Mouse (Mus musculus) heart, embryonic 15.5 days (tissue): ENCODE measurements at regions not wholly inside any gene's neighbourhood (a gene's known extent, or its start where the extent isn't known, plus 50 kb on each side); places are given as distances from the start of the nearest gene placed in this dataset.
"Not testable (repeated sequence)": the region's sequence is repeated elsewhere in the genome, so short reads cannot be mapped to it uniquely, and the experiment has no call there.

Experiments used
- ATAC-seq: fragments of 200-750 bp; cut with Nextera tagmentation; replicated peaks from 2 replicates; pipeline ENCODE4 v1.8.0; 2017; ENCODE audit warnings: low read depth, moderate TSS enrichment; ENCODE audit not compliant: insufficient number of reproducible peaks, insufficient read depth, low FRiP score
- H3K27ac ChIP-seq: fragments of 300-500 bp; sonication (generic); 2 replicates; pipeline ENCODE4 v1.5.1; 2015; ENCODE audit warnings: mild to moderate bottlenecking, inconsistent platforms
- H3K27me3 ChIP-seq: fragments of 300-500 bp; sonication (generic); 2 replicates; pipeline ENCODE4 v1.6.1; 2015; ENCODE audit warnings: inconsistent platforms
- H3K36me3 ChIP-seq: fragments of 300-500 bp; sonication (generic); 2 replicates; pipeline ENCODE4 v1.6.1; 2015; ENCODE audit warnings: mild to moderate bottlenecking, inconsistent platforms
- H3K4me1 ChIP-seq: fragments of 300-500 bp; sonication (generic); replicated peaks from 2 replicates; pipeline ENCODE4 v1.6.1; 2015; ENCODE audit warnings: inconsistent platforms
- H3K4me2 ChIP-seq: fragments of 300-500 bp; sonication (generic); 2 replicates; pipeline ENCODE4 v1.6.1; 2015; ENCODE audit warnings: inconsistent platforms, mild to moderate bottlenecking, moderate library complexity
- H3K4me3 ChIP-seq: fragments of 300-500 bp; sonication (generic); 2 replicates; pipeline ENCODE4 v1.5.1; 2015; ENCODE audit warnings: mild to moderate bottlenecking, inconsistent platforms
- H3K9ac ChIP-seq: fragments of 300-500 bp; sonication (generic); 2 replicates; pipeline ENCODE4 v1.6.1; 2015; ENCODE audit warnings: mild to moderate bottlenecking, inconsistent platforms
- H3K9me3 ChIP-seq: fragments of 300-500 bp; sonication (generic); replicated peaks from 2 replicates; pipeline ENCODE4 v1.6.1; 2016; ENCODE audit warnings: inconsistent platforms
- WGBS: fragments of 180-500 bp; shearing (Covaris S2); methylation state at CpG from one replicate; pipeline ENCODE4 v1.1.7; 2015; ENCODE audit warnings: mixed read lengths; 5-methylcytosine and 5-hydroxymethylcytosine counted together

DNA sequence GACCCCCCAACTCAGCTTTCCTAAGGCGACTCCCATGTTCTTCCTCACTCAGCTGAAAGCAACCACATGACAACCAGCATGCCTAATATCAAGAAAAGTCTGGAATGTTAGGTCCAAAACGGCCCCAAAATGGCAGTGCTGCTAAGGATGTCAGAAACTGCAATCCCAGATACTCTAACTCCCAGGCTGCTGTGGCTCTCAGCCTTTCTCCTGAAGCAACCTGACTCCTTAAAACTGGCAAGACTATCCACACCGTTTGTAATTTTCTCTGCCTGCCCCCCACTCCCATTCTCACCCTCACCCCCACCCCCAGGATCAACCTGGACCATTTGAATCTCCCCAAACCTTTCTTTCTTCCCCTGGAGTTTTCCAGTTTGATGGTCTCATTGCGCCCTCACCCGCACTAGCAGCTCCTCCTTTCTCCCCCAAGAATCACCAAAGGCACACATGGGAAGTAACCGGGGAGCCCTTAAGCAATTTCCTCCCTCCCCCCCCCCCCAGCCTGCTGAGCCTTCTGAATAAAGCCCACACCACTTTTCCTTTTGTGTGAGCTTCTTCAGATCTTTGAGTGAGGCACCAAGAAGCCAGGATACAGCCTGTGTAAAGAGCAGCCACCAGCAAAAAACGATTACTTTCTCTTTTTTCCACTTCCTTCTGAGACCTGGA lies 106.7 kb upstream of the Ipo5 start:
- no peak for ATAC-seq
- no peak overlapping the region for H3K27ac ChIP-seq
- peak overlapping the region; percentile 49 for H3K4me2 ChIP-seq
- WGBS, result 32% methylated on average over 7 of the region's 7 CpGs
- peaks cover 10% of the 10 kb centered on the region for H3K4me1 ChIP-seq
- no peaks in the 10 kb centered on the region for H3K36me3 ChIP-seq
- H3K27me3 ChIP-seq, result no peaks in the 10 kb centered on the region
- no peaks in the 10 kb centered on the region for H3K9me3 ChIP-seq
- H3K4me3 ChIP-seq, result no peak overlapping the region
- no peak overlapping the region for H3K9ac ChIP-seq

DNA sequence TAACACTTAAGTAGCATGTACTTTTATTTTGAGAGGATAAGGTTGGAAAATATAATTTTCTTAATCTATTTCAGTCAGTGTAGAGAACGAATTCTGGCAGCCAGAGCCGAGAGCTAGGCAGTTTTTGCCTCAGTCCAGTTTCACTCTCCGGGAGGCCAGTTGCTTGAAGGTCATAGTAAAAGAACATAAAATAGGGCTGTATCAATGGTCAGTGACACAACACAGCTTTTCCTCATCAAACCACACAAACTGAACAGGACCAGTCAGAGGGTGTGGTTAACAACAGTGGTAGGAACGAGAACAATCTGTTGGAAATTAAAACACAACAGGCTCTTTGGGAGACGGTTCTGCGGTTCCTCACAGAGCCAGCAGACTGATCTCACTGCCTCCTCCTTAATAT lies 105.9 kb upstream of the Ipo5 start:
- ATAC-seq, result no peak
- Histone ChIP-seq H3K36me3 (no peaks in the 10 kb centered on the region), H3K9ac (no peak overlapping the region), H3K27ac (no peak overlapping the region), H3K4me3 (no peak overlapping the region), H3K27me3 (no peaks in the 10 kb centered on the region), H3K9me3 (no peaks in the 10 kb centered on the region), H3K4me1 (peaks cover 10% of the 10 kb centered on the region), H3K4me2 (no peak overlapping the region)
- WGBS, result 61% methylated on average over 6 of the region's 6 CpGs

DNA sequence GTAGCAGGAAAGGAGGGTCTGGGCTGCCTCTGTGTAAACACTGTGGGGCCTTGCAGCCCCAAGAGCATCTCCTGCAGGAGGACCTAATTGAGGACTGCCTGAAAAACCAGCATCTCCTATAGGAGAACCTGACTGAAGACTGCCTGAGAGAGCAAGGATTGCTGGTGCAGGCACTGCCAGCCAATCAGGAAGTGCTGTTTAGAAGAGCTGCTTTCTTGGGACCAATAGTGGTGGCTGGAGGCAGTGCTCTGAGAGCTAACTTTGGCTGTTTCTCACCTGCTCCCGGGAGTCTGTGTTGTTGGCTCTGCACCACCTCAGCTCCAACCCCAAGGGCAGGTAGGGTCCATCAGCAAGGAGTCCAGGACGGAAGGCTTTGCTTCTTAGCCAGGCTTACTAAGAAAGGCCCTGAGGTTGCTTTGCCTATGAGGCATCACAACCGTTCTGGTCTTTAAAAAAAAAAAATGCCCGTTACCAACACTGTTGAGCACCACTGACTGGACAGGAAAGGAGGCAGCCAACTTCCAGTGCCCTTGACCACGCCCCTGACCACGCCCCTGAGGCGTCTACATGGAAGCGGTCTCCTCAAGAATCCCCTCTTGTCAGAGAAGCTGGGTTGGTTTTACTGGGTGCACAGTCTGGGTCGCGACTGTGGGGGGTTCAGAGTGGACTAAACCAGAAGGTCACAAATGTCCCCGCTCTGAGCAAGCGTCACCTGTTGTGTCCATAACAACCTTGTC lies 105.0 kb upstream of the Ipo5 start:
- not testable (repeated sequence) for ATAC-seq, H3K9ac ChIP-seq, H3K27me3 ChIP-seq, H3K27ac ChIP-seq, H3K4me3 ChIP-seq, H3K36me3 ChIP-seq, H3K9me3 ChIP-seq
- Histone ChIP-seq H3K4me2 (peak overlapping the region; percentile 29), H3K4me1 (peaks cover 10% of the 10 kb centered on the region)
- WGBS, result 38% methylated on average over 12 of the region's 12 CpGs

DNA sequence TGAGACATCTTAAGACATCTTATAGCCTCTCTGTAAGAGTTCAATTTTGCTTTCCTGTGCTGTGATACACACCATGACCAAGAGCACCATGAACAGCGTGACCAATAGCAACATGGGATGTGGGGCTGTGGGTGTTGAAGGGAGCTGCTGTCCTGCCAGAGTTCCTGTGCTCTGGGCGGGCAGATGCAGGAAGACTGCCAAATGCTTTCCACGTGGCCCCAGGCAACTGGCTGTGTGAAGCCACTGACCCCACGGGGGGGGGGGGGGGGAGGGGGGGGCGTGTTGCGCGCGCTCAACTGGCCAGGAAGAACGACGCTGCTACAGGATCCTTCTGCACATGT lies 104.5 kb upstream of the Ipo5 start:
- Histone ChIP-seq H3K4me3 (no peak overlapping the region), H3K27ac (no peak overlapping the region), H3K9ac (no peak overlapping the region), H3K4me2 (peak overlapping the region; percentile 29), H3K4me1 (peaks cover 10% of the 10 kb centered on the region), H3K27me3 (no peaks in the 10 kb centered on the region), H3K36me3 (no peaks in the 10 kb centered on the region), H3K9me3 (no peaks in the 10 kb centered on the region)
- ATAC-seq, result no peak; the same call in 1 of the 2 replicates
- WGBS, result 42% methylated on average over 9 of the region's 10 CpGs

DNA sequence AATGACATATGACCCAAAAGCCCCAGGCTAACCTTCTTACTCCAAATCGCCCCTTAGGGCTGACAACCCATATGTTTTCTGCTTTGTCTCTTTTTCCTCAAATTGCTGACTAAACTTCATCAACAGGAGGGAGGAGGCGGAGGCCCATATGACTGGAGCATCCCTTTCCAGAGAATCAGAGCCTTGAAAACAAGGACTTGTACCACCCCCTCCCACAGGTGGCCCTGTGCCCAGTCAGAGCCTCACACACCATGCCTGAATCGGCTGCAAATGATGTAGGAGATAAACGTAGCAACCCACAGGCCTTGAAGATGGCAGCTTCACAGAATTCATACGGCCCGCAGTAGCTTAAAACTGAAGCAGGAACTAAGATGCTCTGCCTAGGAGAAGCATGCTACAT lies 101.7 kb upstream of the Ipo5 start:
- H3K4me1 ChIP-seq, result peaks cover 3% of the 10 kb centered on the region; the same call in 1 of the 2 replicates
- H3K9me3 ChIP-seq, result no peaks in the 10 kb centered on the region
- no peak overlapping the region for H3K9ac ChIP-seq
- H3K4me2 ChIP-seq, result no peak overlapping the region
- no peak overlapping the region for H3K4me3 ChIP-seq
- no peaks in the 10 kb centered on the region for H3K36me3 ChIP-seq
- WGBS, result 86% methylated on average over 6 of the region's 6 CpGs
- no peak for ATAC-seq
- no peak overlapping the region for H3K27ac ChIP-seq
- no peaks in the 10 kb centered on the region for H3K27me3 ChIP-seq

DNA sequence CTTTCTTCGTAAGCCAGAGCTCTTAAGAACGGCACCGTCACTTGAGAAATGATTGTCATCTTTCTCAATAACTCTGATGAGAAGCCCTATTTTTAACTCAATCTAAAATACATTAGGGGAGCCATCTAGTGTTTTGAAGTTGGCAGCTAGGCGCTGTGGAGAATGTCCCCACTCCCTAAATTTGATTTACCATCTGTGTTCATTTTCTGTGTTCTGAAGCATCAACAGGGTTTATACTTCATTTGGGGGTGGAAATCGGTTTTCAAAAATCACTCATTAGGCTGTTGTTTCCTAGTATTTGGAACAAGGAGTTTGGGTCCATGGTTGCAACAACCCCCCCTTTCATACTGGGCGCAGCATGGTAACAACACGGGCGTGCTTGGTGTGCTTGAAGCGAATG lies 97.1 kb upstream of the Ipo5 start:
- Histone ChIP-seq H3K4me1 (no peaks in the 10 kb centered on the region), H3K27ac (no peak overlapping the region), H3K27me3 (no peaks in the 10 kb centered on the region), H3K4me2 (no peak overlapping the region), H3K9me3 (no peaks in the 10 kb centered on the region), H3K4me3 (no peak overlapping the region), H3K36me3 (no peaks in the 10 kb centered on the region), H3K9ac (no peak overlapping the region)
- ATAC-seq, result no peak
- 80% methylated on average over 9 of the region's 9 CpGs for WGBS

DNA sequence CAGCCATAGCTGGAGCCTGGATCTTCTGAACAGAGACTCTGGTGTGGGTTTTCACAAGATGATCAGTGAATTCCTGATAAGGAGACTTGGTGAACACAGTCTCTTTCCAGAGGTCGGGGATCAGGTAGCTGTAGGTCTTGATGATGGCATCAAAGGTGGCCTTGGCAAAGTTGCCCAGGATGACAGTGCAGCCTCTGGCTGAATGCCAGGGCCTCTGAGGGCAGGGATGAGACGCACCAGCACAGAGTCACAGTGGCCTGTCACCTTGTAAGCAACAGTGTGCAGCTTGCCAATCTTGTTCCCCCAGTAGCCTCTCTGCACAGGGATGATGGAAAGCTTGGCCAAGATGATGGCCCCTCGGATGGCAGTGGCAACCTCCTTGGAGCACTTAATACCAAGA lies 95.9 kb upstream of the Ipo5 start:
- H3K9me3 ChIP-seq, H3K27me3 ChIP-seq, H3K4me3 ChIP-seq, H3K27ac ChIP-seq, ATAC-seq, H3K4me2 ChIP-seq, H3K9ac ChIP-seq, H3K4me1 ChIP-seq, H3K36me3 ChIP-seq: not testable (repeated sequence)
- 68% methylated on average over 3 of the region's 3 CpGs for WGBS

DNA sequence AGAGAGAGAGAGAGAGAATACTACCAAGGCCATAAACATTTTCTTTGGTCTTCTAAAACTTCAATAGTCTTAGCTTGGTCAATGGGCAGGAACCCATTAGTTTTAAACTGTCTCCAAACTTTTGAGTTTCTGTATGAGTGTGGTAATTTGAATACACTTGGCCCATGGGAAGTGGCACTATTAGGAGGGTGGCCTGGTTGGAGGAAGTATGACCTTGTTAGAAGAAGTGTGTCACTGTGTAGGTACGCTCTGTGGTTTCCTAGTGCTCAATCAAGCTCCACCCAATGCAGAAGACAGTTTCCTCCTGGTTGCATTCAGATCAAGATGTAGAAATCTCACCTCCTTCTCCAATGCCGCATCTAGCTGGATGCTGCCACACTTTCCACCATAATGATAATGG lies 94.5 kb upstream of the Ipo5 start:
- H3K27ac ChIP-seq, result no peak overlapping the region
- H3K4me3 ChIP-seq, result no peak overlapping the region
- H3K9me3 ChIP-seq, result no peaks in the 10 kb centered on the region
- ATAC-seq, result no peak
- no peaks in the 10 kb centered on the region for H3K27me3 ChIP-seq
- WGBS, result 80% methylated on average over 2 of the region's 2 CpGs
- no peak overlapping the region for H3K4me2 ChIP-seq
- no peaks in the 10 kb centered on the region for H3K36me3 ChIP-seq
- no peak overlapping the region for H3K9ac ChIP-seq
- H3K4me1 ChIP-seq, result no peaks in the 10 kb centered on the region

DNA sequence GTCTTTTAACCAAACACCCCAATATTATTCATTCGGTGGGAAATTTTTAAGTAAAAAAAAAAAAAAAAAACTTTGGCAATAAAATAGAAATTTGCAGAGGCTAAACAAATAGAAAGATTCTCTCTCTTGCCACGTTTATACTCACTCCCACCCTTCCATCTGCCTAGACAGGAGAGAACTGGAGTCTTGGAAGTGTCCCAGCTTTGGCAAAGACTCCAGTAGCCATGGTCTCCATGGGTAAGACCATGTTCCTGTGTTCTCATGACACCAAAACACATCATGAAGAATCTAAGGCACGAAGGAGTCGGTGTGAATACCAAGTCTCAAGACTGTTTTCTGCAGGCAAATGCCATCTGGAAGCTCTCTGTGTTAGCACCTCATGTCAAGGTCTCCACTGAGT lies 84.8 kb upstream of the Ipo5 start:
- Histone ChIP-seq H3K27me3 (no peaks in the 10 kb centered on the region), H3K9ac (no peak overlapping the region), H3K36me3 (no peaks in the 10 kb centered on the region), H3K27ac (no peak overlapping the region), H3K4me3 (no peak overlapping the region), H3K9me3 (no peaks in the 10 kb centered on the region), H3K4me1 (no peaks in the 10 kb centered on the region), H3K4me2 (no peak overlapping the region)
- WGBS, result 85% methylated on average over 4 of the region's 4 CpGs
- ATAC-seq, result no peak

DNA sequence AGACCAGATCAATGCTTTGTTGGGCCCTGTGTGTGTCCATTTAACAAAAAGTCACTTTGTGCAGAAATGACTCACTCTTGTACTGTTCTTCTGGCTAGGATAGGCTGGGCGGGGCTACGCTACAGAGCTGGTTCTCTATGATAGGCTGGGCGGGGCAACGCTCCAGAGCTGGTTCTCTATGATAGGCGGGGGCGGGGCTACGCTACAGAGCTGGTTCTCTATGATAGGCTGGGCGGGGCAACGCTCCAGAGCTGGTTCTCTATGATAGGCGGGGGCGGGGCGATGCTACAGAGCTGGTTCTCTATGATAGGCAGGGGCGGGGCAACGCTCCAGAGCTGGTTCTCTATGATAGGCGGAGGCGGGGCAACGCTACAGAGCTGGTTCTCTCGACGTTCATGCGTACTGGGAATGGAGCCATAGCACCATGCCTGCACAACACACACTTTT lies 80.6 kb upstream of the Ipo5 start:
- WGBS, result 29% methylated on average over 20 of the region's 20 CpGs
- H3K36me3 ChIP-seq, ATAC-seq, H3K9me3 ChIP-seq, H3K9ac ChIP-seq, H3K27ac ChIP-seq, H3K4me3 ChIP-seq, H3K4me2 ChIP-seq, H3K27me3 ChIP-seq: not testable (repeated sequence)
- H3K4me1 ChIP-seq, result peaks cover 14% of the 10 kb centered on the region

DNA sequence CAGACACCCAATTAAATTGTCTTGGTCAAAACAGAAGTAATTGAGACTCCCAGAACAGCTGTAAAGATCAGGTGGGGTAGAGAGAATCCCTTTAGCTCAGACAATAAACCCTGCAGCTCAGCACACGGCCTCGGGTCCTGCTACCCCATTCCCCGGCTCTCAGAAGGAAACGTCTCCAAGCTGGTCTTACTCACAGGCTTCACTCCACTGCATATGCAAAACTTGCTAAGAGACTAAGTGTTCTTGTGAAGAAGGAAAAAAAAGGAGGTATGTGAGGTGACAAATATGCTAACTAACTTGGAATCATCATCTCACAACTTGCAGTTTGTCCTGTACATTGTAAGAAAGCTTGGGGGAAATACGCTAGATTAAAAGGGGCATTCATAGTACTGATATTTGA lies 79.6 kb upstream of the Ipo5 start:
- no peak overlapping the region for H3K27ac ChIP-seq
- ATAC-seq, result no peak
- no peaks in the 10 kb centered on the region for H3K9me3 ChIP-seq
- WGBS, result 75% methylated on average over 5 of the region's 5 CpGs
- peaks cover 14% of the 10 kb centered on the region for H3K4me1 ChIP-seq
- no peak overlapping the region for H3K9ac ChIP-seq
- no peak overlapping the region for H3K4me3 ChIP-seq
- H3K4me2 ChIP-seq, result no peak overlapping the region
- no peaks in the 10 kb centered on the region for H3K36me3 ChIP-seq
- no peaks in the 10 kb centered on the region for H3K27me3 ChIP-seq
